Mouse (Mus musculus) midbrain, postnatal 0 days (tissue): ENCODE results near the gene Kank2. TPM values are rescaled to one million over a fixed set of nuclear protein-coding genes. Genes with fewer than 3 reads are reported as not detected.
A peak's percentile ranks its signal among the peaks of the same experiment; 100 is the strongest.

Source experiments
- ATAC-seq: fragments of 200-750 bp; cut with Nextera tagmentation; 2 replicates; pipeline ENCODE4 v1.8.0; 2017; ENCODE audit warnings: moderate number of reproducible peaks, mild to moderate bottlenecking, moderate TSS enrichment, moderate library complexity; ENCODE audit not compliant: low FRiP score
- DNase-seq: peaks from one replicate; pipeline ENCODE4 v3.0.0-alpha.2; 2015; ENCODE audit warnings: low spot score
- H3K27ac ChIP-seq: fragments of 300-500 bp; sonication (generic); 2 replicates; pipeline ENCODE4 v1.5.1; 2014; ENCODE audit warnings: low read depth, mild to moderate bottlenecking, low read length, mixed read lengths
- H3K27me3 ChIP-seq: fragments of 300-500 bp; sonication (generic); 2 replicates; pipeline ENCODE4 v1.6.1; 2014; ENCODE audit warnings: low read length, control low read depth, mixed read lengths; ENCODE audit not compliant: insufficient read depth
- H3K36me3 ChIP-seq: fragments of 300-500 bp; sonication (generic); 2 replicates; pipeline ENCODE4 v1.6.1; 2014; ENCODE audit warnings: low read length, control low read depth, mixed read lengths; ENCODE audit not compliant: insufficient read depth
- H3K4me1 ChIP-seq: fragments of 300-500 bp; sonication (generic); 2 replicates; pipeline ENCODE4 v1.6.1; 2014; ENCODE audit warnings: mild to moderate bottlenecking, control low read depth, antibody characterized with exemption, low read length, mixed read lengths; ENCODE audit not compliant: insufficient read depth
- H3K4me2 ChIP-seq: fragments of 300-500 bp; sonication (generic); 2 replicates; pipeline ENCODE4 v1.6.1; 2014; ENCODE audit warnings: low read depth, mild to moderate bottlenecking, low read length, mixed read lengths; ENCODE audit not compliant: poor library complexity, severe bottlenecking
- H3K4me3 ChIP-seq: fragments of 300-500 bp; sonication (generic); 2 replicates; pipeline ENCODE4 v1.5.1; 2014; ENCODE audit warnings: low read depth, mild to moderate bottlenecking, low read length, moderate library complexity
- H3K9ac ChIP-seq: fragments of 300-500 bp; sonication (generic); replicated peaks from 2 replicates; pipeline ENCODE4 v1.6.1; 2014; ENCODE audit warnings: mild to moderate bottlenecking, low read length, moderate library complexity, mixed read lengths; ENCODE audit not compliant: poor library complexity, severe bottlenecking
- H3K9me3 ChIP-seq: fragments of 300-500 bp; sonication (generic); 2 replicates; pipeline ENCODE4 v1.6.1; 2016; ENCODE audit warnings: low read length, control low read depth
- CTCF ChIP-seq: IDR thresholded peaks from 2 replicates; pipeline ENCODE4 v1.5.1; 2016; ENCODE audit warnings: antibody characterized with exemption, mild to moderate bottlenecking
- WGBS: fragments of 180-500 bp; shearing (Covaris S2); extraction: QIAGEN DNeasy Blood & Tissue Kit; methylation state at CpG from one replicate; pipeline ENCODE4 v1.1.7; 2014; 5-methylcytosine and 5-hydroxymethylcytosine counted together
- polyA plus RNA-seq: library from polyadenylated mRNA; unstranded; fragments of >200 nt; fragmentation: Nextera tagmentation; extraction: Ambion mirVana; gene quantifications from 2 replicates; pipeline ENCODE4 v1.2.1, GENCODE M21; 2015
- total RNA-seq: library from RNA; depleted of rRNA; stranded (reverse); fragments of >200 nt; gene quantifications from 2 replicates; pipeline ENCODE4 v1.2.3, GENCODE M21; 2014

The Kank2 gene
- total and polyA plus RNA-seq, 2 experiments from 2014 or later = 2.9 to 15.2 TPM

GRCm38 (mm10) chr9:21801121-21801520 is 2.6 kb upstream of the Kank2 start:
- H3K9me3 ChIP-seq = no peaks in the 10 kb centered on the region
- H3K4me1 ChIP-seq = no peaks in the 10 kb centered on the region; the same call in 1 of the 2 replicates
- H3K4me2 ChIP-seq = no peak overlapping the region
- no peak for TF ChIP-seq CTCF
- no peaks in the 10 kb centered on the region for H3K27me3 ChIP-seq
- no peak for DNase-seq
- WGBS = 79% methylated on average over 7 of the region's 7 CpGs
- no peak for ATAC-seq
- no peaks in the 10 kb centered on the region for H3K36me3 ChIP-seq
- no peak overlapping the region for H3K4me3 ChIP-seq
- no peak overlapping the region for H3K27ac ChIP-seq
- no peak overlapping the region for H3K9ac ChIP-seq

- Histone ChIP-seq H3K9ac (no peak overlapping the region), H3K4me2 (peak overlapping the region; percentile 82)
Observed at GRCm38 (mm10) chr9:21799010-21799350, 436 bp upstream of the Kank2 start.

GRCm38 (mm10) chr9:21797921-21798344 is 611 bp downstream of the Kank2 start:
- no peak for DNase-seq
- ATAC-seq = peak; percentile 28; the same call in 1 of the 2 replicates
- H3K27ac ChIP-seq = 0 out of 2 replicates have a peak overlapping the region, but pooled peaks have one; percentile 47

More at GRCm38 (mm10) chr9:21799010-21799350, 436 bp upstream of the Kank2 start:
- DNase-seq (no peak), ATAC-seq (no peak)
- H3K27ac ChIP-seq = no peak overlapping the region
- no peak for TF ChIP-seq CTCF
- H3K9me3 ChIP-seq = no peaks in the 10 kb centered on the region
- no peaks in the 10 kb centered on the region for H3K27me3 ChIP-seq
- no peaks in the 10 kb centered on the region; the same call in 1 of the 2 replicates for H3K4me1 ChIP-seq
- WGBS = 55% methylated on average over 3 of the region's 3 CpGs
- H3K4me3 ChIP-seq = peak overlapping the region; percentile 64
- H3K36me3 ChIP-seq = no peaks in the 10 kb centered on the region; the same call in 1 of the 2 replicates

GRCm38 (mm10) chr9:21796919-21797318 is 1.6 kb downstream of the Kank2 start:
- ATAC-seq (no peak), DNase-seq (no peak)
- H3K27me3 ChIP-seq = no peaks in the 10 kb centered on the region
- no peaks in the 10 kb centered on the region for H3K9me3 ChIP-seq
- no peak overlapping the region for H3K9ac ChIP-seq
- TF ChIP-seq CTCF = no peak
- H3K36me3 ChIP-seq = no peaks in the 10 kb centered on the region; the same call in 1 of the 2 replicates
- no peaks in the 10 kb centered on the region; the same call in 1 of the 2 replicates for H3K4me1 ChIP-seq
- no peak overlapping the region for H3K4me3 ChIP-seq
- H3K4me2 ChIP-seq = no peak overlapping the region
- no peak overlapping the region for H3K27ac ChIP-seq
- WGBS = 75% methylated on average over 3 of the region's 3 CpGs

More at GRCm38 (mm10) chr9:21797921-21798344, 611 bp downstream of the Kank2 start:
- H3K4me1 ChIP-seq = no peaks in the 10 kb centered on the region; the same call in 1 of the 2 replicates
- peak overlapping the region; percentile 64 for H3K4me3 ChIP-seq
- 1% methylated on average over 22 of the region's 26 CpGs for WGBS
- no peaks in the 10 kb centered on the region for H3K9me3 ChIP-seq
- H3K4me2 ChIP-seq = peak overlapping the region; percentile 82
- TF ChIP-seq CTCF = no peak
- H3K27me3 ChIP-seq = no peaks in the 10 kb centered on the region
- no peaks in the 10 kb centered on the region; the same call in 1 of the 2 replicates for H3K36me3 ChIP-seq
- H3K9ac ChIP-seq = peak overlapping the region; percentile 66

GRCm38 (mm10) chr9:21796259-21796658 is 2.3 kb downstream of the Kank2 start:
- no peak for ATAC-seq
- H3K4me1 ChIP-seq = no peaks in the 10 kb centered on the region; the same call in 1 of the 2 replicates
- no peak overlapping the region for H3K9ac ChIP-seq
- 52% methylated on average over 3 of the region's 3 CpGs for WGBS
- no peak overlapping the region for H3K4me3 ChIP-seq
- no peaks in the 10 kb centered on the region for H3K27me3 ChIP-seq
- no peak overlapping the region for H3K27ac ChIP-seq
- no peak overlapping the region for H3K4me2 ChIP-seq
- H3K36me3 ChIP-seq = no peaks in the 10 kb centered on the region; the same call in 1 of the 2 replicates
- no peaks in the 10 kb centered on the region for H3K9me3 ChIP-seq
- TF ChIP-seq CTCF = no peak
- DNase-seq = no peak

GRCm38 (mm10) chr9:21795579-21795978 is 3.0 kb downstream of the Kank2 start:
- Histone ChIP-seq H3K27ac (no peak overlapping the region), H3K9me3 (no peaks in the 10 kb centered on the region), H3K4me2 (no peak overlapping the region), H3K4me3 (no peak overlapping the region), H3K4me1 (no peaks in the 10 kb centered on the region; the same call in 1 of the 2 replicates), H3K27me3 (no peaks in the 10 kb centered on the region), H3K36me3 (no peaks in the 10 kb centered on the region; the same call in 1 of the 2 replicates), H3K9ac (no peak overlapping the region)
- WGBS = 84% methylated on average over 5 of the region's 5 CpGs
- no peak for ATAC-seq
- DNase-seq = no peak
- TF ChIP-seq CTCF = no peak
